Mouse (Mus musculus) olfactory bulb, adult 2 months (tissue): ENCODE results near the gene Ss18l1.

Source experiments
- CTCF ChIP-seq: fragments of 200-500 bp; IDR thresholded peaks from 2 replicates; pipeline ENCODE4 v1.5.1; 2012; ENCODE audit warnings: low read depth, mild to moderate bottlenecking, low read length, moderate library complexity; ENCODE audit not compliant: insufficient read depth
- POLR2A ChIP-seq: fragments of 200-500 bp; IDR thresholded peaks from 2 replicates; pipeline ENCODE4 v1.6.1; 2012; ENCODE audit warnings: mild to moderate bottlenecking, low read depth, low read length, moderate library complexity; ENCODE audit not compliant: insufficient read depth

DNA sequence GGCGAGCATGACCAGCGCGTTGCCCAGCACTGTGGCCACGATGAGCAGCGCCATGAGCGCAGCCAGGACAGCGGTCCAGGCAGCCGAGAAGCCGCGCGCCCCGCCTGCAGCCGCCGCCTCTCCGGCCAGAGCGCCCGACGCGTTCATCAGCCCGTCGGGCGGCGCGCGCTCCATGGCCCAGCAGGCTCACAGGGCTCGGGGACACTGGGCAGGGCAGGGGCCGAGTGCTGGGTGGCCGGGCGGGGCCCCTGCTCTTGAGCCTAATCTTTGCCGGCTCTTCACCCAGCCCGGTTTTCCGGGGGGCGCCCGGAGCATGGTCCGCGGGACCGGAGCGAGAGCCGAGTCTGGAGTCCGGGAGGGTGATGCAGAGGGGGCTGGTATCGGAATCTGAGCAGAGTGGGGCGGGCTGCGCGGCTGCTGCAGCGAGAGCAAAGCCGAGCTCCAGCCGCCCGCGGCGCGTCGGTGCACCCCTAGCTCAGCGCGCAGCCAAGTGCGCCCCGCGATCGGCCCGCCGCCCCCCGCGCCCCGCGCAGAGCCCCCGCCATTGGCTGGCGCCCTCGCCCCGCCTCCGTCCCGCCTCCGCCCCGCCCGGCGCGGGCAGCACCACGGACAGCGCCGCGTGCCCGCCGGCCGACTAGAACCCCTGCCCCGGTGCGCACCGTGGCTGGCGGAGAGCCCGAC, 61.8 kb downstream of the Ss18l1 start, which contains the start of gene Hrh3:
- TF ChIP-seq CTCF = no peak
- TF ChIP-seq POLR2A = no peak; the same call in 1 of the 2 replicates
